Mouse (Mus musculus) induced T-regulatory cell, adult 2 months (primary cell): ENCODE data around the gene Prss37.

ENCODE experiments used
- DNase-seq: peaks from one replicate; pipeline ENCODE4 v3.0.0-alpha.2; 2012; ENCODE audit warnings: low read depth

The Prss37 gene

GRCm38 (mm10) chr6:40519408-40519807 lies at the start of gene Prss37:
Gene Prss37, minus strand, starts transcription at chr6:40519508.
- no peak for DNase-seq

- DNase-seq, result no peak
Measured at GRCm38 (mm10) chr6:40554950-40555349, 35.6 kb upstream of the Prss37 start, which contains the start of gene Olfr461. Gene Olfr461, minus strand, starts transcription at chr6:40555050.

- DNase-seq, result no peak
Measured at GRCm38 (mm10) chr6:40544690-40545089, 25.4 kb upstream of the Prss37 start.

GRCm38 (mm10) chr6:40493229-40493628 lies 26.1 kb downstream of the Prss37 start, which contains the start of gene Tas2r108:
Gene Tas2r108, plus strand, starts transcription at chr6:40493529.
- no peak for DNase-seq

DNA sequence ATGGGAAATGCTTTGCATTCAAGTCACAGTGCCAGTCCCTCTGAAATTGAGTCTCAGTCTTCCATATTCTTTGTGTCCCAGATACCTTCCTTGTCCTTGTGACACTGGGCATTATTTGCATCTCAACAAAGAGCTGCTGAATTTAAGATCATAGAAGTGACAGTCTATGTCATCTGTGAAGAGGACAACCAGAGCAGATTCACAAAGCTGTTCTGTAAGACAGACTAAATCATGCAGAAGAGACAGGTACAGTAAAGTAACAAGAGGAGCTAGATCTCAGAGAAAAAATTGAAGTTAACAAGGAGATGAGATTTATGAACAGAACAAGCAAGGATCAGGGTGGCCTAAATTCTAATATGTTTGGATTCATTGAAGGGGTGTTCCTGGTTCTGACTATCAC lies 28.4 kb downstream of the Prss37 start, which contains the start of gene Tas2r137:
TSS of gene Tas2r137 (plus strand) at position 301 of the 400 bp plus-strand sequence.
- no peak for DNase-seq

- DNase-seq, result no peak
Measured at GRCm38 (mm10) chr6:40482318-40482717, 37.0 kb downstream of the Prss37 start.

DNA sequence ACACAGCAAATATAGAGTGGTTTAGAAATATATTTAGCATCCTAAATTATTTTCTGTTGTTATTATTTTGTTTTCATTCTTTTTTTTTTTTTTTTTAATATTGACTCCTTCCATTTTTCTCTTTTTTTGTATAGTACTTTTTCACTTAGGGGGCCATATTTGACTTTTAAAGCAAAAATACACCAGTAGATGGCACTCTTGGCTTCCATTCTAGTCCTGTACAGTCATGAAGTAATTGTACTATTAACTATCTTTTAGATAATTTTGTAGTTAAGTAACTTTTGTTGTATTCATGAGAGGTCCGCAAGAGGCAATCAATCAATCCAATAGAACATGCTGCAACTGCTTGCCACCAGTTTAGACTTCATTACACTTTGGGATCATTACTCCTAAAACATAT lies 39.6 kb downstream of the Prss37 start:
- peak; percentile 59 for DNase-seq

- DNase-seq, result no peak
Measured at GRCm38 (mm10) chr6:40476132-40476531, 43.2 kb downstream of the Prss37 start.

DNA sequence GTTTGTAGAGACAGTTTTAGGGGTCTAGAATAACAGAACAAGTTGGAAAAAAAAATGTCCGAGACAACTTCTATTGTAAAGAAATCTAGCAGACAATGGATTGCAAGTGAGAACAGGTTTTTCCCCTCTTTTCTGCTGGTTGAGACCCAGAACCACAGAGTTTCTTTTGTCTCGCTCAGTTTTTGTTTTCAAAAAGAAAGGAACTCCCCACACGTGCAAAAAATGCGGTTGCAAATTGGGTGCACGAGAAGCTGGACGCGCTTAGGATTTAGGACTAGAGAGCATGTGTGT lies 47.6 kb downstream of the Prss37 start:
- DNase-seq, result no peak

GRCm38 (mm10) chr6:40470916-40471719 lies 48.2 kb downstream of the Prss37 start, which contains the start of gene Ssbp1:
Gene Ssbp1, plus strand, starts transcription at chr6:40471352.
- DNase-seq, result peak; percentile 97

DNA sequence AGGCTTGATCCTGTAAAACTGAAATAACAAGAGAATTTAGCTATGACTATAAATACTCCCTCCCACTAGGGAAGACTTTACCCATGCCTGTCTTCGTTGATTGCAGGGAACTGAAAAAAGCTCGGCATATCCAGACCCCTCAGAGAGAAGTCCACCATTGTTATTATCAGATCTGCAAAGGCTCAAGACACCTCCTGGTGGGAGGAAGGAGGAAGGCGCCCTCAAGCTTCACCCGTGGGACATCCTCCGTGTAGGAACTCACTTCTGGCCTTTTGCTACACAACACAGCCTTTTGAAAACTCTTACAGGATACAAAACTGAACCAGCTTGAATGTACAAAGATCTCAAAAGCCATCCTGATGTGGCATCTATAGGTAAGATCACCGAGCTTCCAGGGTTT lies 53.6 kb downstream of the Prss37 start:
- peak; percentile 40 for DNase-seq
